Mouse (Mus musculus): Measurements from ENCODE around the gene Ttc7.

DNA sequence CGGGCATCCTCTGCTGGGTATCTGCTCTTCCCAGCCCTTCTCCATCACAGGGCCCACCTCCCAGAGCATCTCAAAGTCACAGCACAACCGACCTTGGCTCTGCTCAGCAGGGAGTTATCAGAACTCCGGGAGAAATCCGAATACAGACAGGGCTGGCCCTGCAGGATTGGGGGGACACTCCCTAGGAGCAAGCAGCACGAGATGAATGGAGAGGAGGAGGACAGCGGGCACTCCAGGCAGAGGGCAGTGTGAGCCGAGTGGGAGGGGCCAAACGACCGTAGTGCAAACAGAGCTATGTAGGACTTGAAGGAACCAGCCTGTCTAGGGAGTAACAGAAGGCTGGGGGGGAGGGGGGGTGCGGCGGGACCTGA is 48.2 kb downstream of the Ttc7 start:
- no peak for TF ChIP-seq MAFK (IDR thresholded peaks at IDR 0.05; ENCODE audit: insufficient read depth, low read depth, low read length)
- TF ChIP-seq ZNF384 (IDR thresholded peaks at IDR 0.05; ENCODE audit: low read depth, low read length) = no peak
- TF ChIP-seq ZC3H11A (IDR thresholded peaks at IDR 0.05; ENCODE audit: borderline replicate concordance, low read depth, low read length) = no peak
- no peak for TF ChIP-seq HCFC1 (IDR thresholded peaks at IDR 0.05; ENCODE audit: borderline replicate concordance, insufficient read depth, low read length)
